Mouse (Mus musculus) cerebellum, adult 11-12 months (tissue): ENCODE data around the gene Olfr763.
"Not testable (repeated sequence)": the region's sequence is repeated elsewhere in the genome, so short reads cannot be mapped to it uniquely, and the experiment has no call there.

Experiments used
- DNase-seq: peaks from one replicate; pipeline ENCODE4 v3.0.0; 2022

The Olfr763 gene

GRCm38 (mm10) chr10:129010288-129010841 is at the start of gene Olfr763:
Olfr763 (plus strand) TSS chr10:129010791.
- no peak for DNase-seq

- DNase-seq, result no peak
Measured at GRCm38 (mm10) chr10:128964961-128965360, 45.6 kb upstream of the Olfr763 start.

- no peak for DNase-seq
Measured at GRCm38 (mm10) chr10:128965871-128966270, 44.7 kb upstream of the Olfr763 start.

- no peak for DNase-seq
Measured at GRCm38 (mm10) chr10:128968341-128968749, 42.2 kb upstream of the Olfr763 start.

GRCm38 (mm10) chr10:128970740-128971250 is 39.8 kb upstream of the Olfr763 start:
- DNase-seq, result no peak

- no peak for DNase-seq
Measured at GRCm38 (mm10) chr10:128972841-128973240, 37.8 kb upstream of the Olfr763 start.

- no peak for DNase-seq
Measured at GRCm38 (mm10) chr10:128976395-128976794, 34.2 kb upstream of the Olfr763 start.

GRCm38 (mm10) chr10:128977522-128978114 is 33.0 kb upstream of the Olfr763 start:
- DNase-seq, result peak; percentile 43

- no peak for DNase-seq
Measured at GRCm38 (mm10) chr10:128980644-128981365, 29.8 kb upstream of the Olfr763 start.

GRCm38 (mm10) chr10:128989131-128989530 is 21.5 kb upstream of the Olfr763 start, which contains the start of gene Olfr9:
Olfr9 (plus strand) TSS chr10:128989431.
- DNase-seq, result not testable (repeated sequence)

- DNase-seq, result not testable (repeated sequence)
Measured at GRCm38 (mm10) chr10:128990129-128990850, 20.3 kb upstream of the Olfr763 start.

GRCm38 (mm10) chr10:128990994-128991393 is 19.6 kb upstream of the Olfr763 start:
- no peak for DNase-seq

- no peak for DNase-seq
Measured at GRCm38 (mm10) chr10:128995796-128996195, 14.8 kb upstream of the Olfr763 start.

GRCm38 (mm10) chr10:128996523-128997040 is 14.0 kb upstream of the Olfr763 start:
- DNase-seq, result no peak

GRCm38 (mm10) chr10:129004032-129004920 is 6.3 kb upstream of the Olfr763 start:
- DNase-seq, result no peak

GRCm38 (mm10) chr10:129011511-129011910 is 920 bp downstream of the Olfr763 start:
- DNase-seq, result not testable (repeated sequence)

- DNase-seq, result no peak
Measured at GRCm38 (mm10) chr10:129014477-129014876, 3.9 kb downstream of the Olfr763 start.

GRCm38 (mm10) chr10:129023319-129023718 is 12.7 kb downstream of the Olfr763 start:
- no peak for DNase-seq

- DNase-seq, result no peak
Measured at GRCm38 (mm10) chr10:129026018-129026662, 15.5 kb downstream of the Olfr763 start.

GRCm38 (mm10) chr10:129028343-129028742 is 17.8 kb downstream of the Olfr763 start:
- DNase-seq, result no peak

- DNase-seq, result no peak
Measured at GRCm38 (mm10) chr10:129039796-129040195, 29.2 kb downstream of the Olfr763 start, which contains the start of gene Olfr764-ps1. Olfr764-ps1 (minus strand) TSS chr10:129039896.
